Mouse (Mus musculus) liver, adult (tissue): ENCODE results near the gene Slc25a47.

Experiments
- GATA4 ChIP-seq: IDR thresholded peaks from 2 replicates; pipeline ENCODE4 v1.6.1; 2014; ENCODE audit warnings: mild to moderate bottlenecking, low read length; ENCODE audit not compliant: insufficient replicate concordance

The Slc25a47 gene

DNA sequence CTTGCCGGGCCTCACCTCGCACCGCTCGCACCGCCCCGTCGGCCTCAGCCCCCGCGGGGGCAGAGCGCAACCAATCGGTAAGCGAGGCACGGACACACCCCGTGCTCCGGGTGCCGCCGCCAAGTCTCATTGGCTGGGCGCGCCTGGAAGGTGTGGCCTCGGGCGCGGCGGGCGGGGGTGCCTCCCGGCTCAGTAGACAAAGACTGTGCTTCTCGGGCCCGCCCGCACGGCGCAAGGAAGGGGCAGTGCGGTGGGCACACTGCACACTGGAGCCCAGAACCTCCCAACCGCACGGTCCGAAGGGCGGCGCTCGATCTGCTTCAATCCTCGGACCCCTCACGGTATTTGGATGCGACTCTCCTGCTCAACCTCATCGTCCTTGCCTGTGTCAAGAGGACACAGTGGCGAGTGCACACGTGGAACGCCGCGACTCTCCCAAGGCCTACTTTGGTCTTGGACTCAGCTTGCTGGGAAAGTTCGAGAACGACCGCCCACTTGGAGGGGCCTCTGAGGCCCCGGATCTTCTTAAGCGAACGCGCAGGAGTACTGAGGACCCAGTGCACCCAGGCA lies at the start of gene Slc25a47, which contains the start of gene Slc25a29:
Gene Slc25a47 (plus strand): TSS at position 207 of the 570 bp plus-strand sequence.
Gene Slc25a29 (minus strand): TSS at position 44 of the 570 bp plus-strand sequence.
- TF ChIP-seq GATA4 = no peak

DNA sequence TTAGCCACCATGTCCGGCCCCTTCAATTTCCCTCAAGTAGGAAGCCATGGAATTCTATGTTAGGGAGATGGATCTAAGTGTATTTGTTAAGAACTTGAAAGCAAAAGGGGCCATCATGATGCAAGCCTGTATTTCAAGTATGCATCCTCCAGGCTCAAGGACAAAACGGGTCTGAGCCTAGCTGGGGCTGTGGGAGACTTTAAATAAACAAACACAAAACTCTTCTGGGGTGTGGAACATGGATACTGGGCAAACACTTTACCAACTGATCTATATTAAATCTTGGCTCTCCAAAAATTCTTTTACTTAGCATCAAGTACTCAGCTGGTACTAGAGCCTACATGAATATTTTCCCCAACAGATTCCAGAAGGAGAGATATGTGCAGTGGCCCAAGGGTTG lies 48.5 kb upstream of the Slc25a47 start:
- no peak for TF ChIP-seq GATA4

GRCm38 (mm10) chr12:108792152-108792545 lies 43.7 kb upstream of the Slc25a47 start:
- TF ChIP-seq GATA4 = no peak

GRCm38 (mm10) chr12:108792546-108793452 lies 43.0 kb upstream of the Slc25a47 start, which contains the start of gene Yy1:
TSS of gene Yy1 (plus strand) at chr12:108792973.
- TF ChIP-seq GATA4 = no peak

- no peak for TF ChIP-seq GATA4
Measured at GRCm38 (mm10) chr12:108793453-108793941, 42.3 kb upstream of the Slc25a47 start.

- peak; percentile 18; the same call in 1 of the 2 replicates for TF ChIP-seq GATA4
Measured at GRCm38 (mm10) chr12:108794078-108794711, 41.7 kb upstream of the Slc25a47 start.

DNA sequence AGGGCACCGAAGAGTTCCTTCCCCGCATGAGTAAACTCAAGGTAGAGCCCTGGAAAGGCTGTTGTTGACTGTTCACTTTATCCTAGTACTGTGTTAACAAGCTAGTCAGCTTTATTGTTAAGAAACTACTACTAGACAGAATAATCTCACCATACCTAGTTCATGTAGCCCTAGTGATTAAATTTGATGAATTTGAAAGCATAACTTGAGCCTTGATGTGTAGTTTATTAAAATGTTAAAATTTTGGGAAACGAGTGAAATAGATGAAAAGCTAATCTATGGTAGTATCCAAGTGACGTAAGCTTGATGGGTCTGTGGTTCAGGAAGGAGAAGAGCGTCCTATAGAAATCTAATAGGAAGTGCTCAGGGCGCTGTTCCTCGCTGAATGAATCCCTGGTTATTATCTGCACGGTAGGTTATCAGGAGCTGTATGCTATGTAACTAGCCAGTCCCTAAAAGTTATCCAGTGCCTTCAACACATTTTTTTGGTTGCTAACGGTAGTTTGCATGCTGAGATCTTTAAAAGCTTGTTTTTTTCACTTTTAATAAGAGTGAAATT lies 40.8 kb upstream of the Slc25a47 start:
- no peak for TF ChIP-seq GATA4

GRCm38 (mm10) chr12:108801613-108802012 lies 34.2 kb upstream of the Slc25a47 start:
- TF ChIP-seq GATA4 = no peak

DNA sequence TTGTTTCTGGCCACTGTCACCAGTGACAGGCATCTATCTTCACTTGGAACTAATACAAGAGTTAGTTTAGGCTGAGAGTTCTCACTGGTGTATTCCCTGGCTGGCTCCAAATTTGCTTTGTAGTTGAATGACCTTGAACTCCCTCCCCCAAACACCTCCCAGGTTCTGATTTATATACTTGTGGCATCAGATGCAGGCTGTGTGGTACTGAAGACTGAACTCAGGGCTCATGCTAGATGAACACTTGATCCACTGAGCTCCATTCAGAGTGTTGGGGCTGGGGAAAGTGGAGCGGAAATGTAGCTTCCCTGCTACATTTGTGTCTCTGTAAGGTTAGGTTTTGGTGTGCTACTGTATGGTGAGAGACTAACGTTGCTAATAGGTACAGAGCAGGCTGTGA lies 31.5 kb upstream of the Slc25a47 start:
- no peak for TF ChIP-seq GATA4

GRCm38 (mm10) chr12:108808465-108808864 lies 27.4 kb upstream of the Slc25a47 start:
- no peak for TF ChIP-seq GATA4

DNA sequence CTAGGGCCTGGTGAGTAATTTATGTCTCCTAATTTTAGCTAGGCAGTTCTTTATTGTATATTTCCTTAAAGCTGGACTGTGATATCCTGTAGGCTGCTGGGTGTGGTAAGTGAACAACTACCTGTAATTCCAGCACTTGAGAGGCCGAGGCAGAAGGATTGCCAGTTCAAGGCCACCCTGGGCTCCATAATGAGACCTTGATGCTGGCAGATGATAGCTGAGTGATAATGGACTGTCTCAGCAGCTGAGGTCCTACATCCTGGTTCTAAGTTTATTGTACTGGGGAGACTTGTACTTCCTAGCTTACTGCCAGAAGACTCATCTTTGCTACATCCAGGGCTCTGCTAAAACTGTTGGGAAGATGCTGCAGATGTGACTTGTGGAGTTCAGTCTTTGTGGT lies 26.1 kb upstream of the Slc25a47 start:
- TF ChIP-seq GATA4 = no peak

- TF ChIP-seq GATA4 = no peak
Measured at GRCm38 (mm10) chr12:108810309-108810708, 25.5 kb upstream of the Slc25a47 start.

DNA sequence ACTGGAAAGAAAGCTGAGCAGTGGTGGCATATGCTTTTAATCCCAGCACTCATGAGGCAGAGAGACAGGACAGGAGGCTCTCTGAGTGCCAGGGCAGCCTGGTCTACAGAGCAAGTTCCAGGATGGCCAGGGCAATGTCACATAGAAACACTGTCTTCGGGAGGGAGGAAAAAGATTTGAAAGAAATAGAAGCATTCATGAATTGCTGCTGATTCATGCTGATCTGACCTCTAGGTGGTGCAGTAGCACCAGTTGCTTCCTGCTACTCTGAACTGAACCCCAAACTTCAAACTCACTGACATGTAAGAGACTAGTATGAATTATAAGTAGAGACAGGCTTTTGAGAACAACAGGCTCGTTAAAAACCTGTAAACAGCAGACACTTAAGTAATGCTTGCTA lies 24.7 kb upstream of the Slc25a47 start:
- TF ChIP-seq GATA4 = no peak

GRCm38 (mm10) chr12:108812463-108812862 lies 23.4 kb upstream of the Slc25a47 start:
- TF ChIP-seq GATA4 = no peak

DNA sequence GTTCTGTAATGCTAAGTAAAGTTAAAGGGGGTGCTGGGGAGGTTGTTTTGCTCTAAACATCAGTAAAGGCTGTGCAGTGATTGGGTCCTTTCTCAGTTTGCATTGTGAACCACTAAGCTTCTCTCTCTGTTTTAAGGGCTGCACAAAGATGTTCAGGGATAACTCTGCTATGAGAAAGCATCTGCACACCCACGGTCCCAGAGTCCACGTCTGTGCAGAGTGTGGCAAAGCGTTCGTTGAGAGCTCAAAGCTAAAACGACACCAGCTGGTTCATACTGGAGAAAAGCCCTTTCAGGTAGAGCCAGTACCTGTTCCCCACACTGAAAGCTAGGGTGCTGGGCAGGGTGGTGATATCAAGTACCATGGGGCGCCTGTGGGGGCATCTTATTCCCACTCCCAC lies 21.4 kb upstream of the Slc25a47 start:
- no peak for TF ChIP-seq GATA4
